In the genomic region with DNA sequence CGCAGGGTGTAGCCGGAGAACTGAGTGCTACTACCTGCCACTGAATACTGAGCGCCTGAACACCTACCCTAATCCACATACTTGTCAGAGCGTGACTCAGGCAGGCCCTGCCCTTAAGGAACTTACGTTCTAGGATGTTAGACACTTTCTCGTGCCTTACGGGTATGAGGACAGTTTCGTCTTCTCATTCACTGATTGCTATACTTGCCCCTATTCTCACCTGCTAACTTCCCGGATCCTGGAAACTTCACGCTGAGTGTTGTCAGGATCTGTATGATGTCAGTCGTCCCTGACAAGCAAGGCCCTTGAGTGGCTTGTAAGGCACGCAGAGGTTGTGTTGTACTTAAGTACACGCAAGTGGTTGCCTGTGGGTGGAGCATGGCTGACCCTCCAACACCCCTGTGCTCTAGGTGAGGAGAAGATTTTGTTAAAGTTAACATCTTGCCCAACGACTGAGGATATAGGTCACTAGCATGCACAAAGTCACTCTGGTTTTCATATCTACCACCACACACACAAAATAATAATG, we compare ENCODE assay signal across 24 mouse cellular contexts. TPM values are rescaled to one million over a fixed set of nuclear protein-coding genes. Genes with fewer than 3 reads are reported as not detected.
DNase-seq lines count a peak whose midpoint lies in the region; ATAC-seq and TF ChIP-seq lines count a peak whose summit lies in the region.
"Had no signal": no experiment of that assay in that cellular context is flagged by ENCODE, and none has a peak within 500 bp of the region (broad histone marks: within the 10 kb centered on the region; RNA-seq: fewer than 3 reads in every experiment).

No protein-coding gene starts in this region.

- no peak overlapping the region for H3K9ac ChIP-seq in heart, adult 2 months (ENCODE audit: low read depth, low read length)
- H3K9ac ChIP-seq in hindbrain, postnatal 0 days (replicated peaks; ENCODE audit: low read length), result no peak overlapping the region
- H3K9ac ChIP-seq in hindbrain, embryonic 11.5 days (ENCODE audit: low read depth, low read length), result no peak overlapping the region
- H3K9ac ChIP-seq in stomach, postnatal 0 days (ENCODE audit: low read length), result no peak overlapping the region
- H3K9ac ChIP-seq: limb, embryonic 15.5 days; liver, embryonic 13.5 days; neural tube, embryonic 12.5 days had no signal

- TF ChIP-seq EP300 in heart, adult 2 months (IDR thresholded peaks at IDR 0.05; ENCODE audit: insufficient read depth, low read depth, low read length), result no peak
- no peak for TF ChIP-seq EP300 in stomach, postnatal 0 days (optimal IDR thresholded peaks at IDR 0.05)

- H3K27ac ChIP-seq in heart, adult 2 months, result no peak overlapping the region
- H3K27ac ChIP-seq in hindbrain, postnatal 0 days, result no peak overlapping the region
- no peak overlapping the region for H3K27ac ChIP-seq in hindbrain, embryonic 11.5 days (ENCODE audit: low read depth, low read length)
- H3K27ac ChIP-seq in stomach, postnatal 0 days (replicated peaks), result no peak overlapping the region
- H3K27ac ChIP-seq: hindbrain, embryonic 10.5 days; limb, embryonic 10.5 days; limb, embryonic 15.5 days; liver, embryonic 13.5 days; neural tube, embryonic 12.5 days had no signal

- ATAC-seq in hindbrain, postnatal 0 days, result 0 out of 2 replicates have a peak, but pooled peaks have one; percentile 15
- ATAC-seq in hindbrain, embryonic 11.5 days (ENCODE audit: low FRiP score), result no peak
- peak; percentile 31; the same call in 1 of the 2 replicates for ATAC-seq in stomach, postnatal 0 days (ENCODE audit: low FRiP score, low TSS enrichment)
- ATAC-seq: CD4-positive, CD25-positive, alpha-beta regulatory T cell, adult 4 months; forebrain, embryonic 14.5 days; hindbrain, embryonic 16.5 days; intestine, embryonic 16.5 days; midbrain, embryonic 16.5 days had no signal

- peaks cover 15% of the 10 kb centered on the region for H3K79me2 ChIP-seq in heart, adult 2 months (replicated peaks; ENCODE audit: control insufficient read depth, insufficient read depth, low read length)

- peaks cover 24% of the 10 kb centered on the region for H3K36me3 ChIP-seq in heart, adult 2 months (ENCODE audit: control insufficient read depth, insufficient read depth, low read length)
- no peaks in the 10 kb centered on the region for H3K36me3 ChIP-seq in hindbrain, postnatal 0 days (ENCODE audit: insufficient read depth, low read length)
- no peaks in the 10 kb centered on the region for H3K36me3 ChIP-seq in hindbrain, embryonic 11.5 days (ENCODE audit: control insufficient read depth, insufficient read depth, low read length)
- H3K36me3 ChIP-seq in stomach, postnatal 0 days (ENCODE audit: control insufficient read depth, insufficient read depth, low read length), result no peaks in the 10 kb centered on the region
- H3K36me3 ChIP-seq: limb, embryonic 15.5 days had no signal

- WGBS in heart, adult 2 months, result 82% methylated on average over 14 of the region's 14 CpGs
- 92% methylated on average over 14 of the region's 14 CpGs for WGBS in hindbrain, postnatal 0 days
- 94% methylated on average over 14 of the region's 14 CpGs for WGBS in hindbrain, embryonic 11.5 days
- WGBS in stomach, postnatal 0 days, result 72% methylated on average over 14 of the region's 14 CpGs

- TF ChIP-seq CTCF in heart, adult 2 months (IDR thresholded peaks at IDR 0.05), result no peak
- TF ChIP-seq CTCF in hindbrain, postnatal 0 days (IDR thresholded peaks at IDR 0.05; ENCODE audit: low read depth), result no peak
- TF ChIP-seq CTCF in stomach, postnatal 0 days (IDR thresholded peaks at IDR 0.05; ENCODE audit: low read depth), result no peak; the same call in 1 of the 2 replicates

- H3K4me2 ChIP-seq in hindbrain, postnatal 0 days (ENCODE audit: low read depth, low read length), result no peak overlapping the region
- H3K4me2 ChIP-seq in hindbrain, embryonic 11.5 days (replicated peaks; ENCODE audit: low read depth, low read length), result no peak overlapping the region
- no peak overlapping the region for H3K4me2 ChIP-seq in stomach, postnatal 0 days (replicated peaks; ENCODE audit: low read depth)
- H3K4me2 ChIP-seq: limb, embryonic 15.5 days; liver, embryonic 13.5 days; midbrain, embryonic 11.5 days; neural tube, embryonic 12.5 days had no signal

- DNase-seq in heart, adult 11 months, result peak; percentile 86
- no peak for DNase-seq in heart, adult 2 months
- no peak for DNase-seq in hindbrain, postnatal 0 days (ENCODE audit: low spot score)
- DNase-seq in hindbrain, embryonic 11.5 days (ENCODE audit: low spot score), result no peak
- DNase-seq in ZHBTc4 (ENCODE audit: low read depth, low spot score), result peak; percentile 35
- no peak for DNase-seq in stomach, postnatal 0 days (ENCODE audit: low spot score)
- DNase-seq in urinary bladder, postnatal 10 days (ENCODE audit: low spot score), result no peak
- DNase-seq: adrenal gland, adult 8-10 months; gastrocnemius, postnatal 14 days; kidney, adult 8-10 months; kidney, postnatal 10 days; liver, embryonic 13.5 days; lung, postnatal 14 days; right cerebral cortex, postnatal 4 days had no signal

- H3K27me3 ChIP-seq in heart, adult 2 months (ENCODE audit: control insufficient read depth, insufficient read depth, low read length), result no peaks in the 10 kb centered on the region
- no peaks in the 10 kb centered on the region for H3K27me3 ChIP-seq in hindbrain, postnatal 0 days (ENCODE audit: insufficient read depth, low read length)
- no peaks in the 10 kb centered on the region for H3K27me3 ChIP-seq in hindbrain, embryonic 11.5 days (ENCODE audit: control insufficient read depth, insufficient read depth, low read length)
- no peaks in the 10 kb centered on the region for H3K27me3 ChIP-seq in stomach, postnatal 0 days (ENCODE audit: control insufficient read depth, insufficient read depth, low read length)
- H3K27me3 ChIP-seq: limb, embryonic 15.5 days; liver, embryonic 13.5 days; neural tube, embryonic 12.5 days had no signal

- TF ChIP-seq POLR2A in heart, adult 2 months (IDR thresholded peaks at IDR 0.05; ENCODE audit: insufficient read depth, low read depth, low read length), result no peak

- peaks cover 24% of the 10 kb centered on the region for H3K4me1 ChIP-seq in heart, adult 2 months (ENCODE audit: control insufficient read depth, insufficient read depth, low read length)
- peaks cover 9% of the 10 kb centered on the region; the same call in 1 of the 2 replicates for H3K4me1 ChIP-seq in hindbrain, postnatal 0 days (ENCODE audit: insufficient read depth, low read length)
- no peaks in the 10 kb centered on the region for H3K4me1 ChIP-seq in hindbrain, embryonic 11.5 days (replicated peaks; ENCODE audit: control insufficient read depth, insufficient read depth, low read length)
- H3K4me1 ChIP-seq in stomach, postnatal 0 days (replicated peaks; ENCODE audit: control insufficient read depth, insufficient read depth), result no peaks in the 10 kb centered on the region

- no peak overlapping the region for H3K4me3 ChIP-seq in heart, adult 2 months
- no peak overlapping the region for H3K4me3 ChIP-seq in hindbrain, postnatal 0 days (ENCODE audit: low read length)
- no peak overlapping the region for H3K4me3 ChIP-seq in hindbrain, embryonic 11.5 days (ENCODE audit: low read depth, low read length)
- no peak overlapping the region for H3K4me3 ChIP-seq in stomach, postnatal 0 days (ENCODE audit: low read depth, low read length)
- H3K4me3 ChIP-seq: hindbrain, embryonic 10.5 days; limb, embryonic 10.5 days; limb, embryonic 15.5 days; liver, embryonic 13.5 days; neural tube, embryonic 12.5 days had no signal

- H3K9me3 ChIP-seq in hindbrain, postnatal 0 days (ENCODE audit: low read length), result no peaks in the 10 kb centered on the region
- no peaks in the 10 kb centered on the region for H3K9me3 ChIP-seq in hindbrain, embryonic 11.5 days (ENCODE audit: control insufficient read depth, low read length)
- H3K9me3 ChIP-seq in stomach, postnatal 0 days (ENCODE audit: control insufficient read depth, low read length), result no peaks in the 10 kb centered on the region
- H3K9me3 ChIP-seq: hindbrain, embryonic 10.5 days; limb, embryonic 10.5 days; limb, embryonic 15.5 days; liver, embryonic 13.5 days; neural tube, embryonic 12.5 days had no signal

- intact Hi-C loops in heart, adult 2 months (cut with DNase I), result no loop called here

RNA-seq across cellular contexts. Expression of gene Spred2, which starts 8.9 kb away (rescaled TPM):
- 10 to 100 TPM; 22.0 to 22.1 TPM for total RNA-seq in heart, adult 2 months (2021)
- polyA plus RNA-seq in heart, adult 2 months (2012; rRNA removed), result 18.5 and 20.6 TPM in 2 replicates
- total RNA-seq in hindbrain, postnatal 0 days (2014; rRNA removed), result 15.6 and 16.9 TPM in 2 replicates
- polyA plus RNA-seq in hindbrain, postnatal 0 days (2015; fragmentation: Nextera tagmentation; extraction: Ambion mirVana), result 8.4 and 8.7 TPM in 2 replicates
- polyA plus RNA-seq in hindbrain, embryonic 11.5 days (2014; fragmentation: Nextera tagmentation; extraction: Ambion mirVana), result 6.2 and 6.7 TPM in 2 replicates
- polyA plus RNA-seq in stomach, postnatal 0 days (2015; fragmentation: Nextera tagmentation; extraction: Ambion mirVana), result 3.5 and 3.6 TPM in 2 replicates

Comparison
In these comparisons a context has a peak if more than half of its experiments do, and no peak if none do; other contexts are left out.
1. DNase-seq: peak in heart, adult 11 months (single experiment) and ZHBTc4 (single experiment); none in heart, adult 2 months (0 of 2), hindbrain, postnatal 0 days (single experiment), hindbrain, embryonic 11.5 days (single experiment), stomach, postnatal 0 days (single experiment) and urinary bladder, postnatal 10 days (single experiment).